Mouse (Mus musculus) midbrain, embryonic 10.5 days (tissue): Measurements from ENCODE around the gene Nos2. TPM values are rescaled to one million over a fixed set of nuclear protein-coding genes. Genes with fewer than 3 reads are reported as not detected.
A peak's percentile ranks its signal among the peaks of the same experiment; 100 is the strongest.

Experiments used
- DNase-seq: peaks from one replicate; pipeline ENCODE4 v3.0.0-alpha.2; 2017; ENCODE audit warnings: low spot score
- H3K27ac ChIP-seq: fragments of 300-500 bp; sonication (generic); replicated peaks from 2 replicates; pipeline ENCODE4 v1.5.1; 2016; ENCODE audit warnings: mild to moderate bottlenecking
- H3K27me3 ChIP-seq: fragments of 300-500 bp; sonication (generic); 2 replicates; pipeline ENCODE4 v1.6.1; 2016; ENCODE audit warnings: low read depth, mild to moderate bottlenecking; ENCODE audit not compliant: poor library complexity, severe bottlenecking
- H3K36me3 ChIP-seq: fragments of 300-500 bp; sonication (generic); 2 replicates; pipeline ENCODE4 v1.6.1; 2016; ENCODE audit warnings: mild to moderate bottlenecking, moderate library complexity
- H3K4me1 ChIP-seq: fragments of 300-500 bp; sonication (generic); 2 replicates; pipeline ENCODE4 v1.6.1; 2016
- H3K4me3 ChIP-seq: fragments of 300-500 bp; sonication (generic); 2 replicates; pipeline ENCODE4 v1.5.1; 2016; ENCODE audit warnings: mild to moderate bottlenecking, moderate library complexity
- H3K9me3 ChIP-seq: fragments of 300-500 bp; sonication (generic); replicated peaks from 2 replicates; pipeline ENCODE4 v1.6.1; 2016; ENCODE audit warnings: mild to moderate bottlenecking
- WGBS: fragments of 180-500 bp; shearing (Covaris S2); methylation state at CpG from one replicate; pipeline ENCODE4 v1.1.7; 2016; 5-methylcytosine and 5-hydroxymethylcytosine counted together
- polyA plus RNA-seq: library from polyadenylated mRNA; unstranded; fragments of >200 nt; fragmentation: Nextera tagmentation; extraction: Ambion mirVana; gene quantifications from 2 replicates; pipeline ENCODE4 v1.2.1, GENCODE M21; 2016

The Nos2 gene
- polyA plus RNA-seq, 1 experiment from 2014 or later = 0.93 TPM

DNA sequence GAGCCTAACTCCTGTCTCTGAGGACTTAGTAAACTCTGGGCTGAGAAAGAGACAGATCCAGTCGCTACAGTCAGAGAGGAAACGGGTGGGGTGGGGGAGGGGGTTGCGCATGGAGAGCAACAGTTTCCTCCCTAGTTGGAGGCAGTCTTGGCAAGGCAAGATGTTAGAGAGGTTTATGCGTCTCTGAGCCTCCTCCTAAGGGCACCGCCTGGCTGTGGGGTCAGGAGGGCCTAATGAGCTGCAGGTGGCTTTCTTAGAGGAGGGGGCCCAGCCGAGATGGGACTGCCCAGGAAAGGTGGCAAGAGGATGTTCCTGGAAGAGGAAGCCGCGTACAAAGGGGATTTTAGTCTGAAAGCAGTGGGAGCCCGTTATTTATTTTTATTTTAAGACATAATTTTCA is 3.5 kb downstream of the Nos2 start:
- H3K27me3 ChIP-seq = peaks cover 59% of the 10 kb centered on the region
- H3K27ac ChIP-seq = no peak overlapping the region
- WGBS = 9% methylated on average over 9 of the region's 9 CpGs
- H3K9me3 ChIP-seq = no peaks in the 10 kb centered on the region
- no peaks in the 10 kb centered on the region for H3K36me3 ChIP-seq
- H3K4me1 ChIP-seq = peaks cover 16% of the 10 kb centered on the region
- DNase-seq = peak; percentile 18
- no peak overlapping the region for H3K4me3 ChIP-seq

DNA sequence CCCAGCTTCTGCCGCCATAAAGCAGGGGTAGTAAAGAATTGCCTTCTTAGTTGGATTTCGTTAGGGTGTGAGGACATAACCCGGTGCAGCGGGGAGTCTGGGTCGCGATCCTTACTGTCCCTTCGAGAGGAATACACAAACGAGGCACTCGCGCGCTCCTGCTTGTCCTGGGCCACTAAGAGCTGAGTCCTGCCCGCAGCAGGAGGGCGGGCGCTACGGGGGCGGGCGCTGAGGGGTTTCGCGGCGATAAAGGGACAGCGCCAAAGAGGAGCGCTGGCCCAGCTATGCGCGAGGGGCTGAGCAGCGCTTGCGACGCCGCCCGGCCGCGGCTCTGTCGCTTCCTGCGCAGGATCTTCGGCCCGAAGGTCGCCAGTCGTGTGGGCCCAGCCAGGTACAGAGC is 4.3 kb downstream of the Nos2 start:
- no peaks in the 10 kb centered on the region for H3K36me3 ChIP-seq
- peak overlapping the region; percentile 57 for H3K4me3 ChIP-seq
- under 1% methylated on average over 37 of the region's 37 CpGs for WGBS
- H3K9me3 ChIP-seq = no peaks in the 10 kb centered on the region
- H3K27ac ChIP-seq = peak overlapping the region; percentile 69; the same call in 1 of the 2 replicates
- peak; percentile 60 for DNase-seq
- H3K27me3 ChIP-seq = peaks cover 59% of the 10 kb centered on the region
- peaks cover 16% of the 10 kb centered on the region for H3K4me1 ChIP-seq

DNA sequence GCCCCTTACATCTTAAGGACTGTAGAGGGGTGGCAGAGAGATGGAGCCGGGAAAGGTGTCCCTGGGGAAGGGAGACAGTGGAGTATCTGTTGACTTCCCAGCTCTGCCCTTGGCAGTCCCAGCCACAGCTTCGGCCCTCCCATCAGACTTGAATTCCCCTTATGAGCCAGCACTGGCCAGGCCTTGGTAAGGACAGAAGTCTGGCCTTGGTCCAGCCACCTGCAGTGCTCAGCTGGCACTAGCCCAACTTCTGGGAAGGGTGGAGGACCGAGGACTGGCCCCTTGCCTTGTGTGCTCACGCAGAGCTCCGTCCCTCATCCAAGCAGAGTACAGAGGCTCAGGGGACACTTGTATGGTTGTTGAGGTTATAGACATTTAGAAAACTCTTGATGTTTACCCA is 8.8 kb downstream of the Nos2 start:
- DNase-seq = no peak
- no peak overlapping the region for H3K27ac ChIP-seq
- WGBS = 88% methylated on average over 5 of the region's 5 CpGs
- no peaks in the 10 kb centered on the region for H3K36me3 ChIP-seq
- H3K4me1 ChIP-seq = peaks cover 12% of the 10 kb centered on the region
- H3K27me3 ChIP-seq = peaks cover 32% of the 10 kb centered on the region
- no peaks in the 10 kb centered on the region for H3K9me3 ChIP-seq
- H3K4me3 ChIP-seq = no peak overlapping the region

DNA sequence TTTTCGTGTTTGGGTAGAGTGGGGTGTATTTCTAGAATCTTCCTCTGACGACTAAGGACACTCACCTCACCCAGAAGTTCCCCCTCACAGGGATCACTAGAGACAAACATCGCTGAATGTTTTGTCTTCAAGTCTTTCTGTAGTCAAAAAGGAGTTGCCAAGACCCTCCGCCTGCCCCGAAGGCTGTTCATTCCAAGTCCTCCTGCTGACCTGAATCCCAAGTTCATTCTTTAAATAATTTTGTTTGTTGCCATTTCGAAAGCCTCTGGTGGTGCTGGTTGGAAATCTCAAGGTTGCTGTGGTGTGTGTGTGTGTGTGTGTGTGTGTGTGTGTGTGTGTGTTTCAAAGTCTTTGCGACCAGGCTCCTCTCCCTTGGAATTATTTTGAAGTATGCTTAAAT is 13.7 kb downstream of the Nos2 start:
- Histone ChIP-seq H3K9me3 (no peaks in the 10 kb centered on the region), H3K4me1 (peaks cover 6% of the 10 kb centered on the region), H3K27me3 (no peaks in the 10 kb centered on the region), H3K4me3 (no peak overlapping the region), H3K27ac (no peak overlapping the region), H3K36me3 (no peaks in the 10 kb centered on the region)
- no peak for DNase-seq
- WGBS = 89% methylated on average over 7 of the region's 7 CpGs

DNA sequence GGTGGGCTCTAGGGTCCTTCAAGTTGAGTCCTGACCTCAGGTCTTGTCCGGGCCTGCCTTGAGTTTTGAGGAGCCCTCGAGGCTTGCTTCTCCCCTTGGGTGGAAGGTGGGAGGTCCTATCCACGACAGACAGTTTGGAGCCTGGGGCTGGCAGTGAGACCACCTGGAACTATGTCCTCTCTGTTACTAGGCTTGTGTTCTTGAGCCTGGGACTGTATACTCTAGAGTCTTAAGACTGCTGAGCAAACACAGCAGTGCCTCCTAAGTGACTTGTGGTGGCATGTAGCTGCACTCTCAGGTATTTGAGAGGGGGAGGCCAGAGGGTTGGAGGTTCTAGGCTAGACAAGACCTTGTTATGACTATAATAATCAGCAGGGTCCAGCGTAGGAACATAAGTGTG is 14.1 kb downstream of the Nos2 start:
- Histone ChIP-seq H3K36me3 (no peaks in the 10 kb centered on the region), H3K27me3 (no peaks in the 10 kb centered on the region), H3K9me3 (no peaks in the 10 kb centered on the region), H3K4me1 (peaks cover 6% of the 10 kb centered on the region), H3K27ac (0 out of 2 replicates have a peak overlapping the region, but pooled peaks have one; percentile 0), H3K4me3 (no peak overlapping the region)
- 89% methylated on average over 4 of the region's 4 CpGs for WGBS
- no peak for DNase-seq

DNA sequence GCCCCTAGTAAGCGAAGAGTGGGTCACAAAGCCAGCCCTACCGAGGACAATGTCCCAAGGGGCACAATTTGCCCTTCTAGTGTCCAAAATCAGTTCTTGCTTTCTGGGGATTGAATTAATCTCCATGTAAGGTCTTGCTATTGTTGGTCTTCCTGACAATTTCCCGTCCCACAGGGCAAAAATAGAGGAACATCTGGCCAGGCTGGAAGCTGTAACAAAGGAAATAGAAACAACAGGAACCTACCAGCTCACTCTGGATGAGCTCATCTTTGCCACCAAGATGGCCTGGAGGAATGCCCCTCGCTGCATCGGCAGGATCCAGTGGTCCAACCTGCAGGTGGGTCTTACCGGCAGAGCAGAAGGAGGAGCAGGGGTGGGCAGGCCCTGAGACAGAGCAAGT is 14.6 kb downstream of the Nos2 start:
- no peaks in the 10 kb centered on the region for H3K9me3 ChIP-seq
- H3K36me3 ChIP-seq = no peaks in the 10 kb centered on the region
- no peaks in the 10 kb centered on the region for H3K27me3 ChIP-seq
- 0 out of 2 replicates have a peak overlapping the region, but pooled peaks have one; percentile 0 for H3K27ac ChIP-seq
- no peak overlapping the region for H3K4me3 ChIP-seq
- no peak for DNase-seq
- H3K4me1 ChIP-seq = peaks cover 6% of the 10 kb centered on the region
- 74% methylated on average over 6 of the region's 6 CpGs for WGBS

DNA sequence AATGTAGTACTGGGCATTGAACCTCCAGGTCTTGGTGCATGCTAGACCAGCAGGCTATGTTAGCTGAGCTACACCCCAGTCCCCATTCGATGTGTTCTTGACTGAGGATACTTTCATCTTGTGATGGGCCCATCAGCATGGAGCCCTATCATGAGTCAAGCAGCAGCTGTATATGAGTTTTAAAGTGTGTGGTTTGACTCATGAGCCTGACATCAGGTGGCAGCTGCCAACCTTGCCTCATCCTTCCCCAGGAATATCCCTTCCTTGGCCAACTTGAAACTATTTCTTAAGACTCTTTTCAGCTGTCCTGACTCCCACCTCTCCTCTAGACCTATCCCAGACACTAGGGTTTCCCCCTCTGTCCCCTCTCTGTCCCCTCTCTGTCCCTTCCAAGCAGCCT is 22.5 kb downstream of the Nos2 start:
- Histone ChIP-seq H3K27me3 (no peaks in the 10 kb centered on the region), H3K9me3 (no peaks in the 10 kb centered on the region), H3K27ac (no peak overlapping the region), H3K4me1 (no peaks in the 10 kb centered on the region), H3K36me3 (no peaks in the 10 kb centered on the region), H3K4me3 (no peak overlapping the region)
- 86% methylated on average over 1 of the region's 1 CpGs for WGBS
- DNase-seq = no peak

DNA sequence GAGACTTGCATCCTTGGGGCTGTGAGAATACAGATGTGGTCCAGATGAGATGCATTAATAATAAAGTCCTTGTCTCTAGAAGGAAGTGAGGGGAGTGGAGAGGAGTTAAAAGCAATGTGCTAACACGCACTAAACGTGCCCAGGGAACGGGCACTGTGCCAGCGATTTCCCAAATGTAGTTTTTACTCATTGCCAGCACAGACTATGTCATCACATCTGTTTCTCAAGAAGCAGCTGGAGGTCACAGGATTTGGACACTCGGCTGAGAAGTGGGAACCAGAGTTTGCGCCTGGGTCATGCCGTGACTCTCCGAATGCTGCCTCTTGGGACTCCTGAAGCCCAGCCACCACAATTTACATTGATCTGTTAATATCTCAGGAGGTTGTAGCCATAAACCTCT is 29.8 kb downstream of the Nos2 start:
- 88% methylated on average over 8 of the region's 8 CpGs for WGBS
- peaks cover 5% of the 10 kb centered on the region for H3K4me1 ChIP-seq
- peaks cover 28% of the 10 kb centered on the region for H3K27me3 ChIP-seq
- no peaks in the 10 kb centered on the region for H3K9me3 ChIP-seq
- H3K36me3 ChIP-seq = no peaks in the 10 kb centered on the region
- no peak overlapping the region for H3K27ac ChIP-seq
- no peak overlapping the region for H3K4me3 ChIP-seq
- DNase-seq = no peak

DNA sequence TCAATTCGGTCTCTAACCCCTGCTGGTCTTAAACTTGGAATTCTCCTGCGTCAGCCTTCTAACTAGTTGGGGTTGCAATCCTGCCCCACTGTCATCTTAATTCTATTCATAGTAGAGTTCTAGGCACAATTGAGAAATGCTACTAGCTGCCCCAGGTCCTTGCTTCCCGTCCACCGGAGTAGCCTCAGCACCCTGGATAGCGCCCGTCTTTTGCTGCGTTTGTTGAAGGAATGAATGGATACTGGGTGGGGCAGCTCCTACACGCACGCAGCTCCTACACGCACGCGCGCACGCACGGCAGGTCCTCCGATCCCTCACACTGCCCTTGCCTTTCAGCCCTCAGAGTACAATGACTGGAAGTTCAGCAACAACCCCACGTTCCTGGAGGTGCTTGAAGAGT is 31.9 kb downstream of the Nos2 start:
- H3K27me3 ChIP-seq = peaks cover 38% of the 10 kb centered on the region
- no peaks in the 10 kb centered on the region for H3K9me3 ChIP-seq
- H3K36me3 ChIP-seq = no peaks in the 10 kb centered on the region
- H3K27ac ChIP-seq = no peak overlapping the region
- WGBS = 9% methylated on average over 17 of the region's 17 CpGs
- peak overlapping the region; percentile 31; the same call in 1 of the 2 replicates for H3K4me3 ChIP-seq
- peaks cover 5% of the 10 kb centered on the region for H3K4me1 ChIP-seq
- peak; percentile 47 for DNase-seq

DNA sequence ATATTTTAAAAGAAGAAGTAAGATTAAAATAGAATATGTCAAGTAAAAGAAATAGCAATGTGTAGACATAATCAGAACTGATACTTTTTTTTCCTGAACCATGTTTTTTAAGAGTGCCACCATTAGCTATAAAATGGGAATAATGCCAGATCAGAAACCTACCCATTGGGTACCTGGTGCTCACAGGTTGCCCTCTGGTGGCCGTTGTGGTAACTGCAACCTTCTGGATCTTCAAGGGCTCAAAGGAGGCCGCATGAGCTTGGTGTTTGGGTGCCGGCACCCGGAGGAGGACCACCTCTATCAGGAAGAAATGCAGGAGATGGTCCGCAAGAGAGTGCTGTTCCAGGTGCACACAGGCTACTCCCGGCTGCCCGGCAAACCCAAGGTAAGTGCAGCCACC is 35.7 kb downstream of the Nos2 start:
- no peaks in the 10 kb centered on the region for H3K36me3 ChIP-seq
- DNase-seq = peak; percentile 75
- no peak overlapping the region for H3K27ac ChIP-seq
- H3K4me3 ChIP-seq = no peak overlapping the region
- H3K9me3 ChIP-seq = no peaks in the 10 kb centered on the region
- WGBS = 15% methylated on average over 7 of the region's 7 CpGs
- H3K27me3 ChIP-seq = peaks cover 38% of the 10 kb centered on the region
- peaks cover 10% of the 10 kb centered on the region for H3K4me1 ChIP-seq

DNA sequence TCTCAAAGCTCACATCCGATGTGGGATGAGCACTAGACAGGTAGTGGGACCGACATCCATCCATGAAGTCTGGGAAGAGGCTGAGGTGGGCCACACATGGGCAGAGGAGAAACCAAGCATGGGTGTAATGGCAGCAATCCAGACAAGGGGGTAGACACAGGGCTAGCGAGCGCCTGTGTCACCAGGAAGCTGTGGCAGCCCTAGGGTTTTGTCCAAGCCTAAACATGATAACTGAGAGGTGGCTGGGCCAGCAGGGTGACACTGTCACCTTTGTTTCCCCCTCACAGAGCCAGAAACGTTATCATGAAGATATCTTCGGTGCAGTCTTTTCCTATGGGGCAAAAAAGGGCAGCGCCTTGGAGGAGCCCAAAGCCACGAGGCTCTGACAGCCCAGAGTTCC is 38.8 kb downstream of the Nos2 start:
- Histone ChIP-seq H3K9me3 (no peaks in the 10 kb centered on the region), H3K4me1 (0 out of 2 replicates have a peak, but pooled peaks cover 6% of the 10 kb centered on the region), H3K27me3 (peaks cover 10% of the 10 kb centered on the region), H3K27ac (no peak overlapping the region), H3K36me3 (no peaks in the 10 kb centered on the region), H3K4me3 (no peak overlapping the region)
- WGBS = 82% methylated on average over 8 of the region's 8 CpGs
- DNase-seq = no peak

DNA sequence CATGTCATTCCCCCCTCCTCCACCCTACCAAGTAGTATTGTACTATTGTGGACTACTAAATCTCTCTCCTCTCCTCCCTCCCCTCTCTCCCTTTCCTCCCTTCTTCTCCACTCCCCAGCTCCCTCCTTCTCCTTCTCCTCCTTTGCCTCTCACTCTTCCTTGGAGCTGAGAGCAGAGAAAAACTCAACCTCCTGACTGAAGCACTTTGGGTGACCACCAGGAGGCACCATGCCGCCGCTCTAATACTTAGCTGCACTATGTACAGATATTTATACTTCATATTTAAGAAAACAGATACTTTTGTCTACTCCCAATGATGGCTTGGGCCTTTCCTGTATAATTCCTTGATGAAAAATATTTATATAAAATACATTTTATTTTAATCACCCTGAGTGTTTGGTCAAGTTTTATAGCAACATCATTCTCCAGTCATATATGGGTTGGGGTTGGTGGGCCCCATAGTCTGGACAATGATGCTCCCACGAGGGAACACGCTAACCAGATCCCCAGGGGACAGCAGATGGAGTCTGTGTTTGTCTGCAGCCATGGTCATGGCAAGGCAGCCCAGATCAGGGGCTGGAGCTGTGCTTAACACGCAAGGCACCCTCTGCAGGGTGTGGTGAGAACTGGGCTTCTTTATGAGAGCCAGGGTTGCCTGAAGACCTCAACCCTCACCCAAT is 39.4 kb downstream of the Nos2 start:
- WGBS = 73% methylated on average over 5 of the region's 5 CpGs

DNA sequence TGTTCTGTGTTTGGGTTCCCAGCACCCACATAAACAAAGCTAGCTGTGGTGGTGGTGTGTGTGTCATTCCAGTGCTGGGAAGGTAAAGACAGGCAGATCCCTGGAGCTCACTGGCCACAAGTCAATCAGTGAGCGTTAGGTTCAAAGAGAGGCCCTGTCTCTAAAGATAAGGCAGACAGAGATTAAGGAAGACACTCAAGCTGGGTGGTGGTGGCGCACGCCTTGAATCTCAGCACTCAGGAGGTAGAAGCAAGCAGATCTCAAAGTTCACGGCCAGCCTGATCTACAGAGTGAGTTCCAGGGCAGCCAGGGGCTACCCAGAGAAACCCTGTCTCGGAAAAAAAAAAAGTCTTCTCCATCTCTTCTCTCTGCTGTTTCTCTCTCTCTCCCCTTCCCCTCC is 40.6 kb downstream of the Nos2 start:
- Histone ChIP-seq H3K4me1 (0 out of 2 replicates have a peak, but pooled peaks cover 6% of the 10 kb centered on the region), H3K4me3 (no peak overlapping the region), H3K27me3 (peaks cover 10% of the 10 kb centered on the region), H3K9me3 (no peaks in the 10 kb centered on the region), H3K27ac (no peak overlapping the region), H3K36me3 (no peaks in the 10 kb centered on the region)
- WGBS = 74% methylated on average over 5 of the region's 5 CpGs
- DNase-seq = no peak

More for the DNA sequence above, 39.4 kb downstream of the Nos2 start:
- Histone ChIP-seq H3K36me3 (no peaks in the 10 kb centered on the region), H3K27me3 (peaks cover 10% of the 10 kb centered on the region), H3K4me3 (no peak overlapping the region), H3K9me3 (no peaks in the 10 kb centered on the region), H3K27ac (no peak overlapping the region), H3K4me1 (0 out of 2 replicates have a peak, but pooled peaks cover 6% of the 10 kb centered on the region)
- DNase-seq = no peak
